Mouse (Mus musculus) MN1 (cell line): ENCODE measurements at regions not wholly inside any gene's neighbourhood (a gene's known extent, or its start where the extent isn't known, plus 50 kb on each side); places are given as distances from the start of the nearest gene placed in this dataset.

Experiments
- DNase-seq: peaks from one replicate; pipeline ENCODE4 v3.0.0-alpha.2; 2016; ENCODE audit warnings: low spot score

- DNase-seq = no peak
Measured at GRCm38 (mm10) chr5:118815783-118816182, 255.3 kb downstream of the Med13l start.

DNA sequence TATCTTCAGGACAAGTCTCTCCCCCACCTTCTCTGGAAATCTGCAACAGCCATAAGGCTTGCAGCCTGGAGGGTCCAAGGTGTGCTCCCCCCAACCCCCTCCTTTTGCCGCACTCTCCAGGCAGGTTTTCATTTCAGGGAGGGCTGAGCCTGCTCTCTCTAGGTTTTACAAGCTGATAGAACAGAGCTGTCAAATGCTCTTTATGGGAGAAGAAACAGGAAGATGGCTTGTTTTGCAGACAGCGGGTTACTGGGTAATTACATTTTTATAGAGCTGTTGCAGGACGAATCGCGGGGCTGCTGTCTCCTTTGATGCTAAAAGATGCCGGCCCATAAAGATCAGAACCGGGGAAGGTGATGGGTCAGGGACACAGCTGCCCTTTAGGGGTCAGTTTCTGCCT lies 257.8 kb downstream of the Med13l start:
- no peak for DNase-seq

DNA sequence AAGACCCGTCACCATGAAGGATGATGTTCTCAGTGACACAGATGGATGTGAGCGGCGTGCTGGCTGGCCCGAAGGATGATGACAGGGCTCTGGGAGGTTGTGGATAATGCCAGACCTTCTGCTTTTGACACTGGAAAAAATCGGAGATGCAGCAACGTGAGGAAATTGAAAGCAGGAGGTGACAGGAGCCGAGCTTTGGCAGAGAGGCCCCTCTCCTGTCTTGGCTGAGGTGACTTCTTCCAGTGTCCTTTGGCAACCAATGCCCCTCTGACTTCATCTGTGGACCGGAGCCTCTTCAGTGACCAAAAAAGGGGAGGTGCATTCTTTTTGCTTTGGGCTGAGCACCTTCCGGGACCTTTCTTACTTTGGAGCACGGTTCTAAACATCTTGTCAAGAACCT lies 264.3 kb downstream of the Med13l start:
- no peak for DNase-seq

GRCm38 (mm10) chr5:118829031-118829698 lies 268.7 kb downstream of the Med13l start:
- no peak for DNase-seq

- no peak for DNase-seq
Measured at GRCm38 (mm10) chr5:118832701-118833100, 272.2 kb downstream of the Med13l start.

- no peak for DNase-seq
Measured at GRCm38 (mm10) chr5:118834129-118834528, 273.6 kb downstream of the Med13l start.

DNA sequence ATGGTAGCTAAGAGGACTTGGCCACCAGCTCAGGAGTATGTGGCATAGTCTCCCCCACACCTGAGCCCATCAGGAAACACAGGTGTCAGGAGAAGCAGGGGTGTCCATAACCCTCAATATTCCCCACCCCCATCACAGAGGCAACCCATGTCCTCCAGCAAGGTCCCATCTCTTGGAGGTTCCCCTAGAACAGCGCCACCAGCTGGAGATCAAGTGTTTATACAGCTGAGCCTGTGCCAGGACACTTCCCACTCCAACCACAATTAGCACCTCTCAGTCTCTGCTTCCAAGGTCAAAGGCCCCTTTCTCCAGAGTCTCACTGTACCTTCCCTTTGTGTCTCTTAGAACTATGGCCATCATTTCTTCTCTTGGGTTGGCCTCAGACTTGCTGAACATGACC lies 276.5 kb downstream of the Med13l start:
- DNase-seq = no peak

DNA sequence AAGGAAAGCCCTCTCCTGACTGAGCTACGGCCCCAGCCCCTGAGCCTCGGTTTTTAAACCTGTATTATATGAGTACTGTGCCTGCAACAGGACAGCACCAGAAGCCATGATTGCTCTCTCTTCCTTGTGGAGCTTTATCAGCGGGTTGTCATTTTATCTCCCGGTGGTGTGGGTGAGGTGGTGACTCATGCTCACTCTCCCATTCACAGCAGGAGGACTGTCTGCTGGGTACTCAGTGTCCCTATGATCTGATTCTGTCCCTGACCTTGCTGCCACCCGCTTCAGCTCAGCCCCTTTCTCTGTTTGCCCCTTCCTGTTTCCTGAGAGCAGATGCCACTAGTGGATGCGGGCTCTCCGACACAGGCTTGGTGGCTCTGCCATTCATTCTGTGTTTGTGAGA lies 277.9 kb downstream of the Med13l start:
- no peak for DNase-seq

- DNase-seq = peak; percentile 15
Measured at GRCm38 (mm10) chr5:118839916-118840315, 279.4 kb downstream of the Med13l start.

DNA sequence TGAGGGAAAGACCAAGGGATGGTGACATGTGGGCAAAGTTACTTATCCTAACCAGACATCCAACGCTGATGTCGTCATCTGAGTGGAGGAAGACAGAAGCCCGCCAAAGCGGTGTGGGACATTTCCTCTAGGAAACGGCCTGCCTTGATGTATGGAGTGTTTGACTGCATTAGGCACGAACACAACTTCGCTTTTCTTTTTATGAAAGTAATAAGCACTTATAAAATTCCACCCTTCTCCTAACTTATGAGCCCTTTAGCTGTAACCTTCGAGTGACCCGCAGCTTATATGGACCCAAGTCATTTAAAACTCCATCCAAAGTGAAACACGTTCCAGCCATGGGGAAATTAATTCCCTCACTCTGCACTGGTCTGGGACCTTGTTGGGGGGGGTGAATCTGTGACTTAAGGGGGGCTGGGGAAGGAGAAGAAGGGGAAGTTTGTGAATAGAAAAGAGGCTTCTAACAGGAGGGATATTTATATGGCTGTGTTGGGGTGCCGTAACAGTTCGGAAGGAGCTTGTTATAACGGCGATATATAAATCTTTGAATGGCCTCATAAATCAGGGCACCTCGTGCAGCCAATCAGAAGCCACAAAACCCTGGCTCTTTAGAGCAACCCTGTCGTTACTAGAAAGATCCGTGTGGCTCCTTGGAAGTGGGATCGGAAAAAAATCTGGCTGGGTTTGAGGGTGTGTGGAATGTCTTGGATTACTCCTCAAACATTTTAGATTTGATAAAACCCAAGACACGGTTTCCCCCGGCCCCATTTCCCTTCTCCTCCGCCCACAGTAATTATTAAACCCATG lies 280.9 kb downstream of the Med13l start:
- DNase-seq = no peak

DNA sequence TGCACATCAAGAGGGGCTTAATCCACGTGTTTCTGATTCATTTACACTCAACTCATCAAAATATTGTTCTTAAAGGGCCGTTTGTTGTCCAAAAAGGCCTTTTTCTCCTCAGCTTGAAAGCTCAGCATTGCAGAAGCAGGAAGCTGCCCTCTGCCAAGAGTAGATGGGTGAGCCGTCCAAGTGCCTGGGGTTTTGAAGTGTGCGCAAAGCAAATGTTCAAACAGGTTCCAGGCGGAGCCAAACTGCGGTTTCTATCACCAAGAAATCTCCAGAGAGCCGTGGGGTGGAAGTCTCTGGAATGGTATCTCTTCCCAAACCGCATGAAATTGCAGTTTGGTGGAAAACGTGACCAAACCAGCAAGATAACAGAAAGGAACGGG lies 281.5 kb downstream of the Med13l start:
- no peak for DNase-seq

DNA sequence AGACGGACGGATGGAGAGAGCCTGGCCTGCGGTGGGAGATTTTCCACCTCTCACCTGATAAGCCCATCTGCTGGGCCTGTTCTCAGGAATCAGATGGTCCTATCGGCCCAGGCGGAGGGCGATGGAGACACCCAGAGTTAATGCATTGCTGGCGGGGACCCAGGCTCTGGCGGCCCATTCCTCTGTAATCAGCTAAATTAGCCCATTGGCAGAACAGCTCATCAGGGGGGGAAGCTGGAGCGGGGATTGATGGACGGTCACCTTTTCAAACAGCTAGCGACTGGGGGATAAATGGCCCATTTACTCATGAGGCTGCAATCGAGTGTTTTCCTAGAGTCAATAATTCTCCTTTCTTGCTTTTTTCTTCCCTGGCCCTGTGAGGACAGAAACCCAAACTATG lies 296.5 kb downstream of the Med13l start:
- no peak for DNase-seq

- no peak for DNase-seq
Measured at GRCm38 (mm10) chr5:118861143-118861847, 300.8 kb downstream of the Med13l start.

- no peak for DNase-seq
Measured at GRCm38 (mm10) chr5:118867511-118867910, 307.0 kb downstream of the Med13l start.

DNA sequence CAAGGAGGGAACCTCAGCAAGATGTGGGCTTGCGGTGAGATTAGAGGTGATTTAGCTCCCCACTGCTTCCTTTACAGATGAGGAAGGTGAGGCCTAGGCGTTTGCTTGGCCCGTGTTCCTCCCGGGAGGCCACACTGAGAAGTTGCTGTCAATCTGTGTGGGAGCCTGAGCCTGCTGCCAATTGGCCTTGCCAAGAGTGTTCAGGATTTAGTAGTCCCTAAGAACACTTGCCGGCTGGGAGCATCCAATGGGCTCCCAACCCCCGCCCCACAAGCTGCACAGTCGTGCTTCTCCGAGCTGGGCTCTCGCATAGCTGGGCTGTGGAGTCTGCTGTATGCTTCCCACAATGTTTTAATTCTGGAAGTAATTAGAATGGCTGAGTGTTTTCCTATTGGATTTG lies 308.9 kb downstream of the Med13l start:
- no peak for DNase-seq

- DNase-seq = no peak
Measured at GRCm38 (mm10) chr5:118873871-118874270, 313.4 kb downstream of the Med13l start.

- no peak for DNase-seq
Measured at GRCm38 (mm10) chr5:118875096-118875637, 314.7 kb downstream of the Med13l start.

DNA sequence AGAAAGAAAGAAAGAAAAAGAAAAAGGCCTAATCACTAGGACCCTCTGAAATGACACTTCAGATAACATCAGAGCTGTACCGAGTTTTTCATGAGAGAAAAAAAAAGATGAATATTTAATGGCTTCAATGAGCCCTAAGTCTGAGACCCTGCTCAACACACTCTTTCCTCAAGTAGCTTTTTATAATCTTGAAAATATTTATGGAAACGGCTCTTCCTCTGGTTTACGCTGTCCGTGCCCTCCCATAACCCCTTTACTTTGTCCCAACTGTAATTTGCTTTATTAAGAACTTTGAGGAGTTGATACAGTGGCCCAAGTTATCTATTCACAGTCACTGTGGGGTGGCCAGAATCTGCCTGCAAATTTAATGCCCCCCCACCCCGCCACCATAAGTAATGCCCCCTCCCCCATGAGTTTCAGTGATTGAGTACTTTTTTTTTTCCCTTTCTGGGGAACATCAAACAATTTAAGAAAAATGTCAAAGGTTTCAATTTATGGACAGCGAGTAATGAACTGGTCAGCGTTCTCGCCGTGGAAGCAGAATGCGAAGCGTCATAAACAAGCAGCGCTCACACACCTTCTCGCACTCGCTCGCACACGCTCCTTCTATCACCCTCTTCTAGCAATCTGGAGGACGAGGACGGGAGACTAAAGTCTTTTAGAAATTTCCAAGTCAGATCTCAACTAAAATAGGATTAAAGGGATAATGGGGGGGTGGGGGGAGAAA lies 316.3 kb downstream of the Med13l start:
- no peak for DNase-seq

DNA sequence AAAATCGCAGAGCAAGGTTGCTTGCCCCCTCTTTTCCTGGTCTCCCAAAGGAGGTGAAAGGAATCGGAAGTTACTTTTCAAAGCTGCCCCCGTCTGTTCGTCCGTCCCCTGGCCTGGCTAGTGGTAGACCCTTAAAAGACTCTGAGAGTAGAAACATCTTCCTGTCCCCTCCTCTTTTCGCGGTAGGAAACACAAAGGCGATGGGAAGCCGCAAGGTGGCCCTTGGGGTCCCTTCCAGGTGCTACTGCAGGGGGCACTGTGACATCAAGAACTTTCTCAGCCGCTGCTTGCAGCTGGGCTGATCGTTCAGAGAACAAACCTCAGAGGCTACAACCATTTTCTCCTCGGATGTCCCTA lies 316.8 kb downstream of the Med13l start:
- DNase-seq = peak; percentile 65

GRCm38 (mm10) chr5:118877831-118878230 lies 317.4 kb downstream of the Med13l start:
- no peak for DNase-seq

- DNase-seq = no peak
Measured at GRCm38 (mm10) chr5:118878722-118879121, 318.2 kb downstream of the Med13l start.

DNA sequence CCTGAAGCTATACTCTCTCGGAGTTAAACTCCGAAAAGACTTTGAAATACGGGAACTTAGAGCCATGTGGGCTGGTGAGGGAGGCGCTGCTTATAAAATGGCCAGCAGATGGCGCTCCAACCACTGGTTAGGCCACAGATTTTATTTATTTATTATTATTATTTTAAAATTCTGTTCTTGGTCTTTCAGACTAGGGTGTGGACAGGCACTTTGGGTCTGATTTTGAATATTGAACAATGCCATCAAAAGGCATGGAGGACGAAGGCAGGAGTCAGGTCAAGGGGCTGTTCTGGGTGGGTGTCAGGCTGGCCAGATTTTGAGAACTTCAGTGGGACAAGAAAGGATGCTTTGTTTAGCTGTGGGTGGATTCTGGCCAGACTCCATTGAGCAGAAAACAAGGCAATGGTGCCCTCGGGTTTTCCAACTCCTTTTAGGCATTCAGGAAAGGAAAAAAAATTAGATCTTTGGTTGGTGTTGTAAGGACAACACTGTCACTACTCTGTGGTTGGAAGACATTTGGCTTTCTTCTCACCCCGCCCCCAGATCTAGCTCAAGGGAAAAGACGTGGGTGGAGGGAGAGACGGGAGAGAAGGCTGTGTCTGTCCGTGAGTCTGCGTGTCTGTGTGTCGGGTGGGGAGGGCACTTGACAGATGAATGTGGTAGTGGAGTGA lies 319.5 kb downstream of the Med13l start:
- peak; percentile 78 for DNase-seq
